10 mouse cellular contexts compared by ENCODE assay signal in the genomic region with DNA sequence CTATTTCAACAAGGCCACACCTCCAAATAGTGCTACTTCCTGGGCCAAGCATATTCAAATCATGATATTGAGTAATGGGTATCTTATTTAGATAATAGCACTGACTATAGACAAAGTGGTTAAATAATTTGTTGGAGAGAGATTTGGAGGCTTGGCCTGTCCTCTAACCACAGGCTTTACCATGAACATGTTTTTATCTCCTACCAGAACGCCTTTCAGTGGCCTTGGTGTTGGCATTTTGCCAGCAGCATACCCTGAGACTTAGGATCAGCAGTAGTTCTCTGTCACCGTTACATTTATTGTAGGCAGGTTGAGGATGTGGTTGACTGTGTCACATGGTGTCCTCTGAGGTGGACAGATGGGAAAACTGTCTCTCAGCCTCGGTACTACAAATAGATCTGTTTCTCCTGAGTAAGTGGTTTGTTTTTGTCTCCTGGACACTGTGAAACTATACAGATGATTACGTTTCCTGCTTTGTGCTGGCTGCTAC. TPM values are rescaled to one million over a fixed set of nuclear protein-coding genes. Genes with fewer than 3 reads are reported as not detected.
DNase-seq lines count a peak whose midpoint lies in the region; ATAC-seq lines count a peak whose summit lies in the region.
"Had no signal": no experiment of that assay in that cellular context is flagged by ENCODE, and none has a peak within 500 bp of the region (broad histone marks: within the 10 kb centered on the region; RNA-seq: fewer than 3 reads in every experiment).

No protein-coding gene starts in this region.

- peak; percentile 55 for DNase-seq in layer of hippocampus, adult 11-12 months (ENCODE audit: low spot score)
- DNase-seq in layer of hippocampus, adult 9-10 months (ENCODE audit: low spot score): no peak
- DNase-seq in CD4-positive helper T cell, adult 2 months (ENCODE audit: low read depth, low spot score): peak; percentile 73
- DNase-seq in urinary bladder, postnatal 36 days (ENCODE audit: low spot score in 2 of 2): no peak
- no peak for DNase-seq in kidney, postnatal 4 days
- DNase-seq in adrenal gland, adult 18-20 months (ENCODE audit: low spot score in 2 of 2): no peak
- DNase-seq: adrenal gland, adult 8-10 months; cerebellum, postnatal 25 days had no signal

- ATAC-seq in activated CD4-positive, CD25-positive, alpha-beta regulatory T cell, adult 4 months: peak; percentile 86
- peak; percentile 92 for ATAC-seq in megakaryocyte-erythroid progenitor cell, adult 5-6 weeks (replicated peaks; ENCODE audit: low FRiP score, low TSS enrichment, poor library complexity, severe bottlenecking)

RNA-seq across cellular contexts. Expression of a gene that starts 25.4 kb away (rescaled TPM):
- polyA plus RNA-seq in activated CD4-positive, CD25-positive, alpha-beta regulatory T cell, adult 4 months (2017; shearing (Covaris generic)): 100 to 1,000 TPM; 277 to 308 TPM
- 201 and 286 TPM in 2 replicates for total RNA-seq in megakaryocyte-erythroid progenitor cell, adult 5-6 weeks (2014; fragmentation: Nextera tagmentation)
- 276 and 352 TPM in 2 replicates for total RNA-seq in megakaryocyte-erythroid progenitor cell, adult 5-6 weeks (2017)
- 100 to 1,000 TPM; 149 to 179 TPM for total RNA-seq in adrenal gland, adult 18-20 months (2021)

RNA-seq across cellular contexts. Expression of a gene that starts 46.8 kb away (rescaled TPM):
- polyA plus RNA-seq in activated CD4-positive, CD25-positive, alpha-beta regulatory T cell, adult 4 months (2017; shearing (Covaris generic)): 100 to 1,000 TPM; 114 to 121 TPM
- total RNA-seq in megakaryocyte-erythroid progenitor cell, adult 5-6 weeks (2014; fragmentation: Nextera tagmentation): 69.9 and 92.9 TPM in 2 replicates
- 69.6 and 89.7 TPM in 2 replicates for total RNA-seq in megakaryocyte-erythroid progenitor cell, adult 5-6 weeks (2017)
- 100 to 1,000 TPM; 113 to 123 TPM for total RNA-seq in adrenal gland, adult 18-20 months (2021)

Comparison
In these comparisons a context has a peak if more than half of its experiments do, and no peak if none do; other contexts are left out.
1. DNase-seq: peak in layer of hippocampus, adult 11-12 months (single experiment) and CD4-positive helper T cell, adult 2 months (single experiment); none in layer of hippocampus, adult 9-10 months (single experiment), urinary bladder, postnatal 36 days (0 of 2), kidney, postnatal 4 days (0 of 2) and adrenal gland, adult 18-20 months (0 of 2).